Mouse (Mus musculus) embryo, embryonic 11 days (tissue): ENCODE data around the gene Rab27a.

Source experiments
- DNase-seq: peaks from one replicate; pipeline ENCODE4 v3.0.0-alpha.2; 2015

Gene Rab27a

DNA sequence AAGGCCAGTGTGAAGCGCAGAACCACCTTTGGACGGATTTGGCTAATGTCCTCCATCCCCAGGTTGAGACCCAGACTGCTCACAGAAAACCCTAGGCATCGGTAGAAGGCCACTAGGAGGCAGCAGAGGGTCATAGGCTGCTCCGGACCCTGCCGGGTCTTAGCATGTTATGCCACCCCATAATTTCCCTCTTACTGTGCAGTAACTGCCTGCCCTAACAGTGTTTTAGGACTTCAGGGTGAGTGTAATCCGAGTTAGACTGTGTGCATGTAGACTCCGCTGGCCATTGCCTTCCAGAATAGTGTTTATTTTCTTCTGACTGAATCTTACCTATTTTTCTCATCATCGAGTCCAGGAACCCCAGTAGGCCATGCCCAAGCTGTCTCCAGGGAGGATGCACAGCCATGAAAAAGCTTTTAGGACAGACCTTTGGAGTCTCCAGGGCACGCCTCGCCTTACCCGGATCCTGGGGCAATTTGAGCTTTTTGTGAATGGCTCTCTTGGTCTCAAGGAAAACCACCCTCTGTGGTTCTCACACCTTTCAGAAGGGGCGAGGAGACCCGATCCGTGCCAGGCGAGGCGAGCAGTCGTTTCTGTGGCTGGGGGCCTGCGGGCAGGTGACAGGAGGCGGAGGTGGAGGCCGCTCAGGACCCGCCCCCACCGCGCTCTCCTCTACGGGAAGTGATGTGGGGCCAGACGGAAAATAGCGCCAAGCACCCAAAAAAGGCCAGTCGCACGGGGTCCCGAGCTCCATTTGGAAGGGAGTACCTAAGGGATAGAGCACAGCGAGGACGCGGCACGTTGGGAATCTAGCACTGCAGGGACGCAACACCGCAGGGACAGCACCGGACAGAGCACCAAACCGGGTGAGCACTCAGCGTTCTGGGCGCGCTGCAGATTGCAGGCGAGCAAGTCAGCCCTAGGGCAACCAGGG, at the start of gene Rab27a:
Gene Rab27a, plus strand, starts transcription at position 709 of the 934 bp plus-strand sequence.
- peak; percentile 90 for DNase-seq

- DNase-seq = no peak
These were observed 48.5 kb upstream of the Rab27a start for GRCm38 (mm10) chr9:72996167-72996566.

- no peak for DNase-seq
These were observed 47.8 kb upstream of the Rab27a start for GRCm38 (mm10) chr9:72996806-72997205.

- no peak for DNase-seq
These were observed 44.2 kb upstream of the Rab27a start for GRCm38 (mm10) chr9:73000487-73000886.

DNA sequence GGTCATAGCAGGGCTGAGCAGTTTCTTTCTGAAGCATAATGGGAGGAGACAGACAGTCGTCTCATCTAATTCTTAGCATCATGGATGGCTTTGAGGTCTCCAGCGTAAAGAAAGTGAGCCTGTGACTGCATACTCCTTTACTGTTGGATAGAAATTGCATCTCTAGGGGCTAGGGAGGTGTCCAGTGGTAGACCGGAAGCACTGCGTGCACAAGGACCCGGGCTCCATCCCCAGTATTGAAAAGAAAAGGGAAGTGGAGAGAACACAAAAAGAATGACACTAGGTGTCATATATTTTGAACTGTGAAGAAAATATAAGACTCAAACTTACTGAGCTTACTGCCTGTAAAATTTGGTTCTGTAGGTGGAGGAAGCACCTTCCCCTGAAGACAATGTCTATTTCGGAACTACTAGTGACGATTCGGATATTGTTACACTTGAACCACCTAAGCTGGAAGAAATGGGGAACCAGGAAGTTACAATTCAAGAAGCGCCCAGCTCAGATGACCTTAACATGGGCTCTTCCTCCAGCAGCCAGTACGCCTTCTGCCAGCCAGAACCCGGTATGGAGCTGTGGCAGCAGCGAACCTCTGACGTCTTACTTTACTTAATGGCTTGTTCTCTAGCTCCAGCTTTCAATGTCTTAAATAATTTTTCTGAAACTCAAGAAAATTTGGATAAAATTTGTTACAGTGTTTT, 43.2 kb upstream of the Rab27a start:
- DNase-seq = no peak

DNA sequence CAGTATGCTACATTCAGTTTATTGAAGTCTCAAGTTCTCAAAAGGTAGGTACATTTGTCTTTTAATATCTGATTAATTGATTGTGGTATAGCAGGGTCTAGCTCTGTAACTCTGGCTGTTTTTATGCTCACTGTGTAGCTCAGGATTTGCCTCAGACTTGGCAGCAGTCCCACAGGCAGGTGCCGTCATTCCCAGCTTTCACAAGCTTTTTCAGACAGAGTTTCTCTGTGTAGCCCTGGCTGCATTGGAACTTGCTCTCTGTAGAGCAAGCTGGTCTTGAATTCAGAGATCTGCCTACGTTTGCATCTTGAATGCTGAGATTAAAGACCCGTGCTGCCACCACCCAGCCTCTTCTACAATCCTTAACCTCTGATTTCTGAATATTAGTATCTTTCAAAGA, 42.5 kb upstream of the Rab27a start:
- no peak for DNase-seq

DNA sequence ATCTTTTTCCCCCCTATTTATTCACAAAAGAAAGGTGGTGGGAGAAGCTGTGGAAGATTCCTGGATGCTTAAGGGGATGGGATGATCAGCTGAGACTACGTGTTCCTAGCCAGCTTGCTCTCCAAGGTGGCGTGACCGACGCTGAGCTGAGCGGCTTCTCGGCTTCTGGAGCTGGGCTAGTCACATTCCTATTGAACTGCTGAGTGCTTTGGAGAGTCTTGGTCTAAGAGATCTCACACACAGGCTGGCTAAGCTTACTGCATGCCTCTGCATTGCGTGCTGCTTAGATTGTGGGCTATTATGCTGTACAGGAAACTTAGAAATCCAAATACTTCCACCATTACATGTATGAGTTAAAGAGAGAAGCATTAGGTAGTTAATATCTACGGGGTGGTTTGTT, 40.6 kb upstream of the Rab27a start:
- DNase-seq = no peak

GRCm38 (mm10) chr9:73005106-73005505, 39.5 kb upstream of the Rab27a start:
- DNase-seq = no peak

- DNase-seq = no peak
These were observed 38.5 kb upstream of the Rab27a start for GRCm38 (mm10) chr9:73006175-73006574.

GRCm38 (mm10) chr9:73008384-73008783, 36.3 kb upstream of the Rab27a start:
- DNase-seq = no peak

GRCm38 (mm10) chr9:73012629-73013028, 32.0 kb upstream of the Rab27a start:
- DNase-seq = no peak

DNA sequence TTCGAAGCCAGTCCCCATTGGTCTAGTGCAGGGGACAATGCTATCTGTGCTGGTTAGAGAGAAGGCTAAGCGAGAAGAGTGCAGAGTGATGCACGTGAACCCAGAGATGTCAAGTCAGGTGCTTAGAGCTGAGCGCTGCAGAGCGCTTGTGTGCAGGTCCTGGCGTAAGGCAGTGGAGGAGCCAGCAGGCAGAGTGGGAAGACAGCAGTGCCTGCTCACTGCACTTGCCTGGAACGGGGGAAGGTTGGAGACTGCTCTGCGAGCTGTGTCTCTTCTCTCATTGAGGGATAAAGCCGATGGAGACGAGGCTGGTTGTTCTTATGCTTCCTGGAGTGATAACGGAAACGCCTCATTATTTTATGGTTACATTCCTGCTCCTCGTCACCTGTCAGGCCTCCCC, 29.9 kb upstream of the Rab27a start:
- DNase-seq = no peak

- no peak for DNase-seq
These were observed 24.8 kb upstream of the Rab27a start for GRCm38 (mm10) chr9:73019841-73020240.

DNA sequence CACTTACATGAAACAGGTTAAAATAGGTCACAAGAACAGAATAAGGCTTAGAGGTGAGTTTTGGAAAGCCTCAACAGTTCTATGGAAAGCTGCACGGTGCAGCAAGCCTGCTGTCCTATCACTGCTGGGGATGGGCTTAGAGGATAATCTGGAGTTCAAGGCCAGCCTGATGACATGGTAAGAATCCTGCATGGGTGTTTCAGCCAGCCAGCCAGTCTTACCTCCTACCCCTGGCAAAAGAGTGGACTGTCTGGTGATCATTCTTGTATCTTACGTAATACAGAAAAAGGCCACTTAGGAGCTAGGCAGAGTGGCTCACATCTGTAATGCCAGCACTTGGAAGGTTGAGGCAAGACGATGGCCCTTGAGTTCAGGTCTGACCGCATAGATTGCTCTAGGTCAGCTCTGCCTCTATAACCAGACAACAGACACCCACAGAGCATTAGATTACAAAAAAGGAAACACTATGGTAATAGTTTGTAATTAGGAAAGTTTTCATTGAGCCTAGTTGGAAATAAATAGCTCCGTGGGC, 24.0 kb upstream of the Rab27a start:
- DNase-seq = no peak

- DNase-seq = peak; percentile 50
These were observed 18.6 kb upstream of the Rab27a start for GRCm38 (mm10) chr9:73025818-73026636.

- DNase-seq = no peak
These were observed 14.2 kb upstream of the Rab27a start for GRCm38 (mm10) chr9:73030443-73030842.

DNA sequence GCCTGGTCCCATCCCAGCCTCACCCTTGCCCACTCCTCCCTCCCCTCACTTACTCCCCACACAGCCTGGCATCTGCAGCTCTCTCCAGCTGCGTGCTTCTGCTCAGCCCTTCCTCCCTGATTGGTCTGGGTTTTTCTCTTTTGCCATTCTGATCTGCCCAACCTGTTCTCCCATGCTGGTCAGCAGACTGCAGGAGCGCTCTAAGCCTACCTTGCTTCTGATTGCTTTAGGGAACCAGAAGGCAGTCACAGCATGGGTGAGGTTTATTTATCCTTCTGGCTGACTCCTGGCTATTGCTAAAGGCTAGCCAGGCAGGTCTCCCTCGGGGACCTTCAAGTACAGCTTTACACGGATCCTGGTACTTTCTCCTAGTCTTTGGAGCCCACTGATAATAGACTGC, 13.2 kb upstream of the Rab27a start:
- no peak for DNase-seq

DNA sequence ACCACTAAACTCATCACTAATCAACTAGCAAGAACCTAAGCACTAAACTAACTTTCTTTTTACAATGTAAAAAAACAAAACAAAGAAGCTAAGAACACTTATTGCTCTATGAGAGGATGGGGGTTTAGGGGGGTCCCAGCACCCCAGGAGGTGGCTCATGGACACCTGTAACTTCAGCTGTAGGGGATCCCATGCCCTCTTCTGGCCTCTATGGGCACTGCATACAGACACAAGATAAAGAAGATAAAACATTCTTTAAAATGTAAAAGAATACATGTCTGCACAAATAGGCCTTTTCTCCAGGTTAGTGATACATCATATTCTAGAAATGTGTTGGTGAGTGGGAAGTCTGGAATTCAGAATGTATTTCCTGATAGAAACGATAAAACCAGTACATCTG, 11.2 kb upstream of the Rab27a start:
- no peak for DNase-seq

- peak; percentile 94 for DNase-seq
These were observed 5.3 kb upstream of the Rab27a start for GRCm38 (mm10) chr9:73039222-73039945.

DNA sequence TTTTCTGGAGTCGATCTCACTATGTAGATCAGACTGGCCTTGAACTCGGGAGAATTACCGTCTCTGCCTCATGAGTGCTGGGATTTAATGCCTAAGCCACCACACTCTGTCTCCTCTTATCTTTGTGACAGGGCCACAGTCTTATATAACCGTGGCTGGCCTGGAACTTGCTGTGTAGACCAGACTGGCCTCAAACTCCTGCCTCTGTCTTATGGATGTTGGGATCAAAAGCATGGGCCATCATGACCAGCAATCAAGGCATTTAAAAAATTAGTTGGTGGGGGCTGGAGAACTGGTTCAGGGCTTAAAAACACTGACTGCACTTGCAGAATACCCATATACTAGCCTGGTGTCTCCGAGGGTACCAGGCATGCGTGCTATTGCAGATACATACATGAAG, 4.6 kb upstream of the Rab27a start, which contains the start of gene Pigb:
Gene Pigb, minus strand, starts transcription at position 299 of the 400 bp plus-strand sequence.
- DNase-seq = no peak

DNA sequence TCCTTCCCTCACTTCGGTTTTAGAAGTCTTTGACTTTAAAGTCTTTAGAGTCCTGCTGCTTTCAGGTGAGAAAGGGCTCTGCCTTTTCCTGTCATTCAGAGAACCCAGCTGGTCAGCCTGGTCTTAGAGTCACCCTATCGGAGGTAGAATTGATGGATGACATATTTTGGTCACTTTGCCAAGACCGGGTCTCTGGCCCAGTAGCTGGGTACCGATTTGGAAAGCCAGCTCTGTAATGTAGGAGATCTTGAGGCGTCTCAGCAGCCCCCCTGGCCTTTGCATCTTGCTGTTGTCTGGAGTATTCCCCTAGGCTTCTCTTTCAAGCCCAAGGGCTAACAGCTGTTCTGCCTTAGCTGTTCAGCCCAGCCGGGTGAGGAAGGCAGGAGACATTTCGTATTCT, 550 bp downstream of the Rab27a start:
- peak; percentile 48 for DNase-seq

DNA sequence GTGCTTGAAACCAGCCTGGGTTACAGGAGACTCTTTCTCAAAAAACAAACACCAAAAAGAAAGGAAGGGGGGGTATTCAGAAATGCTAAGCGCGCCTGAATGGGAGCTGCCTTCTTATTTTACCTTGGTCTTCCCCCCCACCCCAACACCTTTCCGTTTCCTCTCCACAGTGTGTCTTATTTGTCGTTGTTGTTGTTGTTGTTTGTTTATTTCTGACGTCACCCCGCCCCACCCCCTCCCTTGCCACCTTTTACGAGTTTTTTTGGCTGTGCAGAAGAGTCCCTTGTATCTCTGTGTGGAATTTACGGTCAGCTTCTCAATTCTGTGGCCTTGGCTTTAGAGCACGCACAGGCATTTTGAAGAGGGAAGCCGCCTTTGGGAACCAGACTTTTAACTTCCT, 1.1 kb downstream of the Rab27a start:
- no peak for DNase-seq
